Mouse (Mus musculus) megakaryocyte, embryonic 14.5 days (primary cell): Measurements from ENCODE around the gene Klhl12.

Experiments used
- FLI1 ChIP-seq: IDR thresholded peaks from 2 replicates; pipeline ENCODE4 v1.6.1; 2012; ENCODE audit warnings: low read length, inconsistent platforms, mixed read lengths
- GATA1 ChIP-seq: IDR thresholded peaks from 3 replicates; pipeline ENCODE4 v1.6.1; 2012; ENCODE audit warnings: mixed read lengths, low read length, inconsistent platforms, borderline replicate concordance

GRCm38 (mm10) chr1:134435414-134435813, 19.9 kb upstream of the Klhl12 start:
- no peak for TF ChIP-seq GATA1
- TF ChIP-seq FLI1: no peak
